Mouse (Mus musculus) kidney, postnatal 25 days (tissue): ENCODE measurements at regions not wholly inside any gene's neighbourhood (a gene's known extent, or its start where the extent isn't known, plus 50 kb on each side); places are given as distances from the start of the nearest gene placed in this dataset.

Experiments used
- DNase-seq, 2 experiments: peaks; one replicate each; pipeline ENCODE4 v3.0.0; 2021; ENCODE audit warnings: mixed read lengths in 2 of 2

GRCm38 (mm10) chr15:87264906-87265305 lies 279.2 kb upstream of the Fam19a5 start:
- no peak for DNase-seq

- DNase-seq = no peak
Measured at GRCm38 (mm10) chr15:87290987-87291529, 253.0 kb upstream of the Fam19a5 start.

- no peak for DNase-seq
Measured at GRCm38 (mm10) chr15:87319896-87320295, 224.2 kb upstream of the Fam19a5 start.

GRCm38 (mm10) chr15:87321067-87321985 lies 222.8 kb upstream of the Fam19a5 start:
- DNase-seq = peak; percentile 67 to 75

- DNase-seq = no peak
Measured at GRCm38 (mm10) chr15:87325389-87325788, 218.7 kb upstream of the Fam19a5 start.

GRCm38 (mm10) chr15:87326281-87326680 lies 217.8 kb upstream of the Fam19a5 start:
- DNase-seq = peak in 1 of 2 experiments; percentile 2

GRCm38 (mm10) chr15:87332441-87332840 lies 211.7 kb upstream of the Fam19a5 start:
- no peak for DNase-seq

GRCm38 (mm10) chr15:87333527-87333926 lies 210.6 kb upstream of the Fam19a5 start:
- DNase-seq = no peak

- DNase-seq = peak in 1 of 2 experiments; percentile 18
Measured at GRCm38 (mm10) chr15:87334430-87334829, 209.7 kb upstream of the Fam19a5 start.

GRCm38 (mm10) chr15:87335324-87335723 lies 208.8 kb upstream of the Fam19a5 start:
- DNase-seq = peak in 1 of 2 experiments; percentile 14

- no peak for DNase-seq
Measured at GRCm38 (mm10) chr15:87335737-87336136, 208.4 kb upstream of the Fam19a5 start.

GRCm38 (mm10) chr15:87339904-87340303 lies 204.2 kb upstream of the Fam19a5 start:
- DNase-seq = no peak

GRCm38 (mm10) chr15:87342656-87343055 lies 201.4 kb upstream of the Fam19a5 start:
- peak in 1 of 2 experiments; percentile 14 for DNase-seq

- peak; percentile 37 to 63 for DNase-seq
Measured at GRCm38 (mm10) chr15:87345826-87346225, 198.3 kb upstream of the Fam19a5 start.

GRCm38 (mm10) chr15:87349533-87350247 lies 194.4 kb upstream of the Fam19a5 start:
- no peak for DNase-seq

GRCm38 (mm10) chr15:87352812-87353211 lies 191.3 kb upstream of the Fam19a5 start:
- DNase-seq = no peak

GRCm38 (mm10) chr15:87353886-87354285 lies 190.2 kb upstream of the Fam19a5 start:
- no peak for DNase-seq

- DNase-seq = no peak
Measured at GRCm38 (mm10) chr15:87360457-87360856, 183.6 kb upstream of the Fam19a5 start.

- DNase-seq = peak in 1 of 2 experiments; percentile 24
Measured at GRCm38 (mm10) chr15:87365712-87366361, 178.3 kb upstream of the Fam19a5 start.

- peak in 1 of 2 experiments; percentile 17 for DNase-seq
Measured at GRCm38 (mm10) chr15:87367381-87367780, 176.7 kb upstream of the Fam19a5 start.

GRCm38 (mm10) chr15:87369381-87369780 lies 174.7 kb upstream of the Fam19a5 start:
- peak in 1 of 2 experiments; percentile 32 for DNase-seq

- no peak for DNase-seq
Measured at GRCm38 (mm10) chr15:87369836-87370235, 174.3 kb upstream of the Fam19a5 start.

GRCm38 (mm10) chr15:87370761-87371160 lies 173.3 kb upstream of the Fam19a5 start:
- no peak for DNase-seq
